Comparison of ENCODE assay signal across 8 mouse cellular contexts in the genomic region with DNA sequence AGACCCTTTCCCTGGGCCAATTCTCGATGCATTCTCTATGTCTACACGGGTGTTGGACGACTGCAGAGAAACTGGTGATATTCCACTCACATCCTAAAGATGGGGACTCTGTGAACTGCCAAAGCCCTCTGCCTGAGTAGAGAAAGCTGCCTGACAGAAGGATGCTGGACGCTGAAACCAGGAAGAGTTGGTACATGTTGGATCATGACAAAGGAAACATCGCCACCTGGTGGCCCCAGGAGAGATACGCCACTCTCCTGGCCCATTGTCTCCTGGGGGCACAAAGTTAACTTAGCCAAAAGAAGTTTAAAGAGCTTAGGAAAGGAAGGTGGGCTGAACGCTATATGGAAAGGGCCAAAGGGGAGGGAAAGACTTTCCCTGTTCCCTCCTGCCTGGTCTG.
DNase-seq lines count a peak whose midpoint lies in the region; ATAC-seq and TF ChIP-seq lines count a peak whose summit lies in the region.

No protein-coding gene starts in this region.

- H3K27ac ChIP-seq in kidney, postnatal 0 days = no peak overlapping the region
- H3K27ac ChIP-seq in liver, embryonic 13.5 days = no peak overlapping the region

- H3K9me3 ChIP-seq in kidney, postnatal 0 days (replicated peaks; ENCODE audit: low read length) = no peaks in the 10 kb centered on the region
- no peaks in the 10 kb centered on the region for H3K9me3 ChIP-seq in liver, embryonic 13.5 days (replicated peaks)

- no peaks in the 10 kb centered on the region for H3K36me3 ChIP-seq in kidney, postnatal 0 days (ENCODE audit: insufficient read depth, low read length)
- H3K36me3 ChIP-seq in liver, embryonic 13.5 days = no peaks in the 10 kb centered on the region

- peak; percentile 72 to 76 for DNase-seq in B cell, adult 2 months
- peak; percentile 76 for DNase-seq in adipocyte (ENCODE audit: low spot score)
- peak; percentile 53 to 61 for DNase-seq in gastrocnemius, postnatal 36 days
- DNase-seq in kidney, postnatal 0 days (ENCODE audit: low spot score) = peak; percentile 95
- peak; percentile 8 for DNase-seq in liver, embryonic 13.5 days
- DNase-seq in retina, embryonic 14.5 days (ENCODE audit: low spot score) = peak; percentile 89
- DNase-seq in thymus, postnatal 25 days = peak; percentile 65

- WGBS in kidney, postnatal 0 days = 13% methylated on average over 7 of the region's 7 CpGs
- WGBS in liver, embryonic 13.5 days (ENCODE audit: insufficient replicate concordance) = 11% methylated on average over 7 of the region's 7 CpGs

- TF ChIP-seq CTCF in kidney, postnatal 0 days (IDR thresholded peaks at IDR 0.05; ENCODE audit: low read depth) = peak; percentile 90

- H3K27me3 ChIP-seq in kidney, postnatal 0 days (ENCODE audit: insufficient read depth, low read length) = no peaks in the 10 kb centered on the region
- H3K27me3 ChIP-seq in liver, embryonic 13.5 days = no peaks in the 10 kb centered on the region

- H3K9ac ChIP-seq in kidney, postnatal 0 days (ENCODE audit: low read depth, low read length) = no peak overlapping the region
- H3K9ac ChIP-seq in liver, embryonic 13.5 days = no peak overlapping the region

- H3K4me1 ChIP-seq in kidney, postnatal 0 days (replicated peaks; ENCODE audit: insufficient read depth, low read length) = no peaks in the 10 kb centered on the region
- H3K4me1 ChIP-seq in liver, embryonic 13.5 days (replicated peaks) = no peaks in the 10 kb centered on the region

- H3K4me3 ChIP-seq in kidney, postnatal 0 days (replicated peaks; ENCODE audit: low read depth, low read length) = no peak overlapping the region
- no peak overlapping the region for H3K4me3 ChIP-seq in liver, embryonic 13.5 days (replicated peaks)

- intact Hi-C loops in gastrocnemius, postnatal 36 days (cut with DNase I) = loop anchor here (5.0 to 10.0 kb wide), 2 partner anchors 724 to 1897 kb away; no protein-coding TSS in a partner anchor

- H3K4me2 ChIP-seq in kidney, postnatal 0 days (ENCODE audit: low read length) = no peak overlapping the region
- H3K4me2 ChIP-seq in liver, embryonic 13.5 days = no peak overlapping the region

- ATAC-seq in common myeloid progenitor, adult 5-6 weeks (replicated peaks; ENCODE audit: low read depth, poor library complexity, severe bottlenecking) = peak; percentile 96
- ATAC-seq in kidney, postnatal 0 days (replicated peaks; ENCODE audit: low FRiP score, low read depth) = peak; percentile 31; the same call in 1 of the 2 replicates
- no peak for ATAC-seq in liver, embryonic 13.5 days (ENCODE audit: low read depth)

Comparison
In these comparisons a context has a peak if more than half of its experiments do, and no peak if none do; other contexts are left out.
1. DNase-seq: peak in every context shown above with its lines; median percentile 95 in kidney, postnatal 0 days; 89 in retina, embryonic 14.5 days; 76 in adipocyte; 74 in B cell, adult 2 months; 65 in thymus, postnatal 25 days; 57 in gastrocnemius, postnatal 36 days; 8 in liver, embryonic 13.5 days.